Mouse (Mus musculus): ENCODE results near the gene Unc5b. TPM values are rescaled to one million over a fixed set of nuclear protein-coding genes. Genes with fewer than 3 reads are reported as not detected.

Unc5b gene
- total RNA-seq, 2 experiments from 2014 or later = 35.3 to 47.0 TPM

DNA sequence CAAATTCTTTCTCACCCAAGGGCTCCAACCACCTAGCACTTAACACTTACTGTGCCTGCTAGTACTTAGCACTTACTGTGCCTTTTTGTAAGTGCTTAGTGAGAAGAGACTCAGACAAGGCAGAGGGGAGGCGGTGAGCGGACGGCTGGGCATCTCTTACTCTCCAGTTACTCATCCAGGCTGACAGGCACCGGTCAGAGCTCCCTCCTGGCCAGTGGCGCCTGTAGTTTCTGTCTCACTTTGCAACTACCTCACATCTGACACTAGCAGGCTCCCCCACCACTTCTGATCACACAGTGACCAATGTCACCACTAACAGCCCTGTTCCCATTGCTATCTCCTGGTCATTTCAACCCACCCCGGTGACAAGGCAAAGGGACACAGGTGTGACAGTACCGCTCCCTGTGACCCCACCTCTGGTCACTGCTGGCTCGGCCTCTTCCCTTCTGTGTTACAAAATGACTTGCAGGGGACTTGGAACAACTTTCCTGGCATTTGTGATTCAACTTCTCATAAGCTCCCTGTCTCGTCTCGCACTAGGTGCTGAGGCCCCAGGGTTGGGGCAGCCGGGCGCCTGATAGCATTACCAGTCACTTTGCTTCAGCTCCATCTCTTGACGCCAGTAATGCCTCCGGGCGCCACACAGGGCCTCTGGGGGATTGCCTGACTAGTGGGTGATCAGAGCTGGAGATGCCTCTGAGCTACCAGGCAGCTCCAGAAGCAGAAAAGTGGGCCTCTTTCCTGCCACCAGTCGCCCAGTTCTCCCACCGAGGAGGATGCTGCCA is 8.5 kb downstream of the Unc5b start:
- DNase-seq = peak; percentile 2 to 10
- intact Hi-C loops (cut with DNase I) = no loop called here

DNA sequence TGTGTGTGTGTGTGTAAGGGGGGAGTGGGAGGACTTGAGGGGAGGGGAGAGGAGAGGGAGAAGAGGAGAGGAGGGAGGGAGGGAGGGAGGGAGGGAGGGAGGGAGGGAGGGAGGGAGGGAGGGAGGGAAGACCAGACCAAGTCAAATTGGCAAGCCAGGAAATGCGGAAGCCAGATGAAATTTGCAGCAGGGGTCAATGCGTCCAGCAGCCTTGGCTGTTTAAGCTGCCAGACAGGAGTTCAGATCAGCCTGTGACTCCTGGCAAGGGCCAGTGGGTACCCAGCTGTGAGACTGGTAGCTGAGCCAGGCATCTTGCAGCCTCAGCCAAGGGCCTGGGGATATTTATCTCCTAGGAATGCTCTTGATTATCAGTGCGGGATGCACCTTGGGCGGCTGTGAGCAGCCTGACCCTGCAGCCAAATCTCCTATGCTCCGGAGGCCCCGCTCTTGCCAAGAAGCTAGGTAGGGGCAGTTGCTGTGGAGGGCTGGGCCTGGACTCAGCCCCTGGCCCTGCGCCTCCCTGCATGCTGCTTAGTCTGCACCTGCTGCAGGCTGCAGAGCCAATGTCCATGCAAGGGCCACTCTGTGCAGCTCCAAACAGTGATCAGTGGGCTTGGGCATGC is 9.5 kb downstream of the Unc5b start:
- intact Hi-C loops (cut with DNase I) = no loop called here

DNA sequence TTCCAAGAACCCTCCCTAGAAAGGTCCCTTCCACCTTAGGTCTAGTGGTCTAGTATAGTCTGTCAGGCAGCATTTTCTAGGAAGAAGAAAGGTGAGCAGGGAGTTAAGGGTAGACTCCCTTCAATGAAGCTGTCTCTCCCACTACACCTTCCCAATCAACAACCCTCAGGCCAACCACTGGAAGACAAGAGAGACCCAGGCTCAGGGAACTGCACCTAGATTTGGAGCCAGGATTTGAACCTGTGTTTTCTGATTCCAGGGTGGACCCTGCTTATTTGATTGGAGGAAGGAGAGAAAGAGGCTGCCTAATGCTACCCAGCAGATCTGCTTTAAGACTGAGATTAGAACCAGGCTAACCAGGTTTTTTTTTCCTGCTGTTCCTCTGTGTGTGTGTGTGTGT is 10.1 kb downstream of the Unc5b start:
- intact Hi-C loops (cut with DNase I) = no loop called here
- peak; percentile 2 to 7 for DNase-seq

More for the DNA sequence above, 9.5 kb downstream of the Unc5b start:
- peak; percentile 23 to 39 for DNase-seq

DNA sequence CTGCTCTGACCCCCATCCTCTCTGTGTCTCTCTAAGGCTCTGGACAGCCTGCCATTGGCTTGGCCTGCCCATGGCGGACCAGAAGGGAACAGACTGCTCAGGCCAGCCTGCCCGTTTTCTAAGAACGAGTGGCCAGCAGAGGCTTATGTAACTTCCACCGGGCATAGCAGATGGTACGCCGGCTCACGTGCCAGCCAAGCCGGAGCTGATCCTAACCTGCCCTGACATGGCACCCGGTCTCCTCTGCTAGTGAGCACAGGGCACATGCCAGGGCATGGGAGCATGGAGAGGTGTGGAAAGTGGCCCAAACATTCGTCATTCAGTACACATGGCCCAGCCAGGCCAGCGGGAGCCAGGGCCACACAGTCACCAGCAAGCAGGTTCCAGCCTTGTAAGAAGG is 10.8 kb downstream of the Unc5b start:
- DNase-seq = peak in 1 of 2 experiments; percentile 23
- intact Hi-C loops (cut with DNase I) = no loop called here

DNA sequence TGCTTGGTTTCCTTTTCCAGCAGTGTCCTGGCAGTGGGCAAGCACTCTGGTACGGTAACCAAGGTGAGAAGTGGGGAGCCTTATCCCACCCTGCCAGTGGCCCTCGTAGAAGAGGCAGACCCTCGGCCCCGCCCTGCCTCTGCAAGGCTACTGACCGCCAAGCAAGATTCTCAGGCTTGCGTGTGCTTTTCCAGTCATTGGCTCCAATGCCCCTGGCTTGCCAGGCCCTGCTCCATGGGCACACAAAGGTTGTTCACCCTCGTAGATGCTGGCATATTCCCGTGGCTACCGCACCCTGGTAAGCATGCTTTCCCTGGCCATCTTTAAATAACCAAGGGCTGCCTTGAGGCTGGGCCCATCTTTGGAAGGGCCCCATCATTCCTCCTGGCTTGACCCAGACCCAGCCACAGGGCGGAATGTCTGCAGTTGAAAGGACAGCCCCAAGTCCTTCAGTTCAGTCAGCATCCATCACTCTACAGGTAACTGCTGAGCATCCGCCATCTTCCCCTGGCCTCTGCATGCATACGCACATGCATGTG is 11.7 kb downstream of the Unc5b start:
- intact Hi-C loops (cut with DNase I) = no loop called here

DNA sequence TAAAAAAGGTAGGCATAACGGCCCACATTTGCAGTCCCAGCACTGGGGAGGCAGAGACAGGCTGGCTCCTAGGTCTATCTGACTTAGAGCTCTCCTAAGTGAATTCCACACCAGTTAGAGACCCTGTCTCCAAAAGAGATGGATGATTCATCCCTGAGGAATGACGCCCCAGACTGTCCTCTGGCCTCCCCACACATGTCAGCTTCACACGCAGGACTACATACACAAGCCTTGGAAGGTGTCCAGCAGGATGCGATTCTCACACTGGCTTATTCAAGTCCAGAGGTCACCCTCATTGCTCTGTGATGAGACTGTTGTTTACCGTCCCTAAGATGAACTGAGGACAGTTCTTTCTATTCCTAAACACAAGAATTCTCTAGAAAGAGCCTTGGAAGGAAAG is 12.2 kb downstream of the Unc5b start:
- peak in 1 of 2 experiments; percentile 58 for DNase-seq
- intact Hi-C loops (cut with DNase I) = no loop called here

More for the DNA sequence above, 11.7 kb downstream of the Unc5b start:
- DNase-seq = no peak

DNA sequence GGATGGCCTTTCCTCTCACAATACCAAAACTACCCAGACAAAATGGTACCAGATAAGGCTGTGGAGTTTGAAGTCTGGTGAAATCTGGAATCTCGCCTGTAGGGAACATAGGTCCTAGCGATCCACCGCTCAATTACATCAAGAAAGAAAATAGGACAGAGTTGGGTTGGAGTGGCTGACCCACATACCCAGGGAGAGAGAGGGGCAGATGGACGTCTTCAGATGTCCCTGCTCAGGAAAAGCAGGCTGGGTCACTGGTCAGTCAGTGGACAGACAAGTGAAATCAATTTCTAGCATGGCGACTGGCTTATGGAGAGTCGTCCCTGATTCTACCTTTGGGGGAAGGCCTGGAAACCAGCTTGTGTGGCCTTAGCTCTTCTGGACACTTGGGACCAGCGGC is 12.7 kb downstream of the Unc5b start:
- no peak for DNase-seq
- intact Hi-C loops (cut with DNase I) = no loop called here

DNA sequence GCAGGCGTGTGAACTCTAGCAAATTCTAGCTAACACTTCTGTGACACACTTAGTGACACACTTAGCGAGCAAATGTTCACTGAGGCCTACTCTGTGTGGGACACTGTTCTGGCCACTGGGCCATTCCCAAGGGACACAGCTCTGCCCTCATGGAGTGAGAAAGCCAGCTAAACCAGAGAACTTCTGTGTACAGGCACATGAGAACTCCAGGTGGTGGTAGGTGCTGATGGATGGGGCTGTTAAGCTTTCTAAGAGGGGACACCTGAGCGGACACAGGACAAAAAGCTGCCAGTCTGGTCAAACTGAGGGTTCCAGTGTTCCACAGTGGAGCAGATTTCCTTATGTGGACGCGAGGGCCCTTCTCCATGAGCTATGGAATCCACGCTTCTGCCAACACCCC is 13.5 kb downstream of the Unc5b start:
- intact Hi-C loops (cut with DNase I) = no loop called here

DNA sequence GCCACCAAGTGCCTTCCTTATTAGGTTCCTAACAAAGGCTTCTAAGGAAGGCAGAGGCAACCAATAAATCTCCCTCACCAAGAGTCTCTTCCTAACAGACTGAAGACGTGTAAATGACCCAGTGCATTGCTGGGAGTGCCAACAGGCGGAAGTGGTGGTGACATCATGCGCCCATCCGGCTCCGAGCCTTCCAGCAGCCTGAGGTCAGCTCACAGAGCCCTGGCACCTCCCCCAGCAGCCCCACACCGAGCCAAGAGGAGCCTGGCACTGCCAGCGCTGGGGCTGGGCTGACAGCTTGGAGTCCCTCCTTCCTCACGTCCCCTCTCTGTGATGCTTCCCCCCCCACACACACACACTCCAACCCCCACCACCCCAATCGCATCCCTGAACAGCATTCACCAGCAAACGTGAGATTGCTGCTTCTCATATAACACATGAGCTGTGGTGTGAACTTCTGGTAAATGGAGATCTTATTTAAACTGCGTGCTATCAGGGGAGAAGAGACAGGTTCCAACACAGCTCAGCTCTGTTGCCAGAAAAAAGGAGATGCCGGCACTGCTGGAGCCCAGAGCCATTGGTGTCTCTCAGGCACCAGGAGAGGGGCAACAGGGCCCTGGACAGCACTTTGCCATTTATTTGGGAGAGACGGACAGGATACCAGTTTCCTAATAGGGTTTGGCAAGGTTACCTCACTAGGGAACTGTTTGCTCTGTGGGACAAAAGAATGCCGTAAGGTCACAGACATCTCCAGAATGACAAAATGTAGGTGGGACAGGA is 14.3 kb downstream of the Unc5b start:
- DNase-seq = peak; percentile 88
- intact Hi-C loops (cut with DNase I) = no loop called here

More for the DNA sequence above, 13.5 kb downstream of the Unc5b start:
- no peak for DNase-seq

DNA sequence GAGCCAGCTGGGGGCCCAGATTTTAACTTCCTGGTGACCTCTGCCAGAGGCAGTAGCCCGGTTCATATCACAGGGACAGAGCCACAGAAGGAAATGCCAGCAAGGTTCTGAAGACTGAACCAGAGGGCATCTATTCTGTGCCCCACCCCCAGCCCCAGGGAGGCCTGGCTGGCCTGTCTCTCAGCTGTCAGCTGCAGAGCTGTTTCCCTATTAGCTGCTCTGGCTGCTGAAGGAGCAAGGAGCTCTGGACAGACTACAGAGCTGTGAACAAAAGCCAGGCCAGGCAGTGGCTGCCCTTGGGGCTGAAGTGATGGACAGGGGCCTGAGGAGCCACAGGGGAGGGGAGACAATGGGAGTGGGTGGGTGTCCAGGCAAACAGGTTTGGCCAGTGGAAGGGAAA is 15.5 kb downstream of the Unc5b start:
- intact Hi-C loops (cut with DNase I) = no loop called here
- DNase-seq = no peak

DNA sequence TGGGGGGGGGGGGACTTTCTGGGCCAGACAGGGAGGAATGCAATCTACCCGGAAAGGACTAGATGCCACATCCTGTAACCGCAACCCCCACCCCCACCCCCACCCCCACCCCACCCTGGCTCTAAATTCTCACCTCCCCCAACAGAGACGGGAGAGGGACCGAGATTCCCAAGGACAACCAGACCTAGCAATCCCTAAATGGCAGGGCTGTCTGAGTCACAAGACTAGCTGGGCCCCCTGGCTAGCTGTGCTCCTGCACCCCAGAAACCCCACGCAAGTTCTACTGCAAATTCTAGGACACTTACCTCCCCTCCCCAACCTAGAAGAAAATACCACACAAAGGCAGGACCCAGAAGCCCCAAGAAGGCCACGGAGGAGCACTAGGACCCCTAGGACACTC is 16.3 kb downstream of the Unc5b start:
- no peak for DNase-seq
- intact Hi-C loops (cut with DNase I) = no loop called here

DNA sequence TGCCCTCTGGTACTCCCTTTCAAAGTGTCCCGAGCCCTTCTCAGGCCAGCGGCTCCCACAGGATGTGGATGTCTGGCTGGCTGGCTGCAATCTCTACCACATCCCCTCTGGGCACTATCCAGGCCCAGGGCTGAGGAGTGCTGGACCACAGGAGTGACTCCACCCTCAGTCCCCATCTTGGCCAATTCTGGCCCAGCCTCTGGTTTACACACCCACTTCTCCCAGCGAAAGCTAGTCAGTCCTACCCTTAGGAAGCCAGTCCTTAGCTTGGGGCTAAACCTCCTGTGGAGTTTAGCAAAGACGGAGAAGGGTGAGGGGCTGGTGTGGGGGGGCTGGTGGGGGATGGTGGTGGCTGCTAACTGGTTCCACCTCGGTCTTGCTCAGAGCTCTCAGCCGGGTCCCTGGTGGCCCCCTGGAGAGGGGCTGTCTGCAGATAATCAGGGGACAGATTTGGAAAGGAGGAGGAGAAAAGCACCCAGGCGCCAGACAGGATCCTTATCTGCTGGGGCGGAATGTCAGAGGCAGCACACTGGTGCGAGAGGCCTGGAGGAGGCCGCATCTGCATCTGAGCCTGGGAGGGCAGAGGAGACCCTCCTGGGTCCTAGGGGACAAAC is 16.8 kb downstream of the Unc5b start:
- intact Hi-C loops (cut with DNase I) = no loop called here
- DNase-seq = peak; percentile 67

DNA sequence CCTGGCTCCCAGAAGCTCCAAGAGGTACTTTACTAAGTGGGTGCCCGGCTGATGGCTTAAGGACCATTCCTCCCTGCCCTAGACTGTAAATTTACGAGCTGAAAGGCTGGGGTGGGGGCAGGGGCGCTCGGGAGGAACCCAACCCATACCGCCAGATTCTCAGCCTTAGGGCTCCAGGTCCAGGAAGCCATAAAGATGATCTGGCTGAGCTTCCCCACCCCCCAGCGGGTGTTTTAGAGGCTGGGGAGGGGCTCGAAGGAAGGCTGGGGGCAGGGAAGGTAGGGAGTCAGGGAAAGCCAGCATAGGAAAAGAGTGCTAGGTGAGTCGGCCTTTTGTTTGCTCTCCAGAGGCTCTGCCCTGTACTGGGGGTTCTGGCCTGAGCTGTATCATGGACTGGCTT is 17.8 kb downstream of the Unc5b start:
- intact Hi-C loops (cut with DNase I) = no loop called here
- no peak for DNase-seq

DNA sequence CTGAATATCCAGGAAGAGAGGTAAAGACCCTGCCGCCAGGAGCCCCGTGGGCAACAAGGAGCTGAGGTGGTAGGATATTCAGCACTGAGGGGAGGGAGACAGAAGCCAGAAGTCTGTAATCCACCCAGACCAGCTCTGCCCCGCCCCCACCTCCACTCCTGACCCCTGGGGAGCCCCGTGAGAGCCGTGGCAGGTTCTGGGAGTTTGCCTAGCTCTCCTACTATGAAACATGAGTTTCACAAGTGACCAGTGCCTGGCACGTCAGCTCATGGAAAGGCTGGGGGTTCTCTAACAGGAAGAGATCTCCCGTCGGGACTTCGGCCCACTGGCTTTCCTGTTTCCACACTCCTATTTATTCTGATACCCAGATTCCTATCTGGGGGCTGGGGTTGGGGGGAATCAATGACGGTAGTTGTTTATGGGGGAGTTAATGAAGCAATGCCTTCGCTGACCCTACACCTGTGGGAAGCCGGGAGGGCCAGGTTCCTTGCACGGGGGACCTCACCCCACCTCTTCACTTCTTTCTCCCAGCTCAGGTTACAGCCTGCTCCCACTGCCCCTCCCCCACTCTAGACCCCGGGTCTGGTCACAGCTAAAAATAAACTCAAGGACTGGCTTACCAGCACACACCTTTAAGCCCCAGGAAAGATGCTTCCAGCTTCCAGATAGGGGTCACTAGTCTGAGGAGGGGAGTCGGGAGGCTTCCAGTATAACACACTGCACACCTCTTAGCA is 19.4 kb downstream of the Unc5b start:
- no peak for DNase-seq
- intact Hi-C loops (cut with DNase I) = no loop called here

DNA sequence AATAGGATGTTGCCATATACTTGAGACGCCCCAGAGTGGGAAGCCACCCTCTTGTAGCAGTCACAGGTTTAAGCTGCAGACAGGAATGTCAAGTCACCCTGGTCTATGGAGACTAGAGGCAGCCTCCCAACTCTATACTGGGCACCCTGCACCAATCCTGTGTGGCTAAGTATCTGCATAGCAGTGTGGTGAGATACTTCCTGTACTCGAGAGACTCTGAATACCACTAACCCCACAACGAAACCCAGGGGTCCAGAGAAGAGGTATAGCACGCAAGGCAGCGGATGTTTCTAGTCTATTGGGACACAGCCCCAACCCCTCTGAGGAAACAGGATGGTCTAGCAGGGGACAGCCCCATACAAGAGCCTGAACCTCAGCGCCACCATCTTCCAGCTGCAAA is 22.9 kb downstream of the Unc5b start:
- no peak for DNase-seq
- intact Hi-C loops (cut with DNase I) = loop anchor here (2.0 kb wide), 1 partner anchor 22 kb away; the partner anchor contains the start of gene Unc5b

DNA sequence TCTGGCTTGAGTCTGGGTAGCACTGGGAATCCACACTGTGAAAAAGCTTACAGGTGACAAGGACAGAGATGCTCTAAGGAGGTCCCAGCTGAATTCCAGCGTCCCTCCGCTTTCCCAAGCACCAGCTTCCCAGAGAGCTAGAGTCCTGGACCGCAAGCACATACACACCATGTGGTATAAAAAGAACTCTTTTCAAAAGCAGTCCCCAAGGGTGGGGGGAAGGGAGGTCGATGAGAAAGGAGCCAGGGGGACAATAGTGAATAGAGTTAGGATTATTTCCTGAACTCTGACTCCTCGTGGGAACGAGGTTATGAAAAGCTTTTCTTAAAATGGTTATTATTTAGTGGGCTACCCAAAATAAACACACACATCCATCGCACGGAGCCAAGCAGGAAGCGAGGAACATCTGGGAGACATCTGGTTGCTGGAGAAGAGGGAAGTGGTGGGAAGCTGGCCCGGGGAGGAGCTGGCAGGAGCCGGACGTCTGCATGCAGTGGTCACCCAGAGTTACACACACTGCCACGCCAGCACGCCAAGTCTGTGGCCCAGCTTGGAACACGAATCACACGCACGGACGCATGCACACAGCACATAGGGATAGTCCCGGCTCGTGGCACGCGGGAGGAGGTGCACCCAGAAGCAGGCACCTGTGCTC is 23.7 kb downstream of the Unc5b start:
- peak; percentile 87 to 88 for DNase-seq
- intact Hi-C loops (cut with DNase I) = loop anchor here (2.0 kb wide), 1 partner anchor 23 kb away; the partner anchor contains the start of gene Unc5b

DNA sequence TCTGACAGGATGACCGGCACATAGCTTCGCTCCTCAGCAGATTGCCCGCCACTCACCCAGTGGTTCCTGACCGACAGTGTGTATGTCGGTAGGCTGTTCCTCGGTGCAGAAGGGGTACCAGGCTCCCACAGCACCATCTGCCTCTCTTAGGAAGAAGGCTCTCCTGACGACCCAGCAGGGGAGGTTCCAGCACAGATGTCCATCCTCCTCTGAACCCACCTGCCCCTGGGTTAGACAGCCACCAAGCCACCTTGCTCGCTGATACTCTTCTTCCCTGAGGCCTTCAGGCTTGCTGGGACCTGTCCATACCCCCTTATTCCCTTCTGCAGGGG is 25.2 kb downstream of the Unc5b start:
- DNase-seq = no peak
- intact Hi-C loops (cut with DNase I) = no loop called here

DNA sequence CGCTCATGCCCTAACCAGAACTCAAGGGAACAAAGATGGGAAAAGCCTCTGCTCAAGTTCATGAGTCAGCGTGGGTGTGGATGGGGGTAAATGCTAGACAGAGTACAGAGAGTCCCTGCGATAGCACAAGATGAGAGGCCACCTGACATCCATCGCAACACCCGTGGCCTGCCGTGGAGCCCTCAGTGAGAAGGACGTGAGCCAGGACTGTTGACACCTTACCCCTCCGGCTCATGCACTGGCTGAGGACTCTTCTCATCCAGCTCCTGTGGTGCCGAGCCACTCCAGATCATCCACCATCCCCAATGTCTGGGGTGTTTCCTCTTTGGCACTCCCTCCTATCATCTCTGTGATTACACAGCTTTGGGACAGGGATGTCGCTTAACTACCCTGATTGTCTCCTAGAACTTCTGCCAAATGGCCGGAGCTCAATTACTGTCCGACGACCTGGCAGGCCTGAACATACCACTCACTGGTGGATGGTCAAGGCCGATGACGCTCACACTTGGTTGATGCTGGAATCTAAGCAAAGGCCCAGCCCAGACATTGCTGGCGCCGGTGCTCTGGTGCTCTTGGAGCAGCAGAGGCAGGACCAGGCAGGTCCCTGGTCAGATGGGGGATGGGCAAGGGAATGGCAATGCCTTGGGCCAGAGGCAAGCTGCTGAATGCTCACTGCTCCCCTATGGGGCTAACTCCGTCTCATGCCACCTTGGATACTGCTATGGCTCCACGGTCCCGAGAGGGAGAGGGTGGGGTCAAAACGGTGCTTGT is 25.8 kb downstream of the Unc5b start:
- intact Hi-C loops (cut with DNase I) = no loop called here
- DNase-seq = no peak

DNA sequence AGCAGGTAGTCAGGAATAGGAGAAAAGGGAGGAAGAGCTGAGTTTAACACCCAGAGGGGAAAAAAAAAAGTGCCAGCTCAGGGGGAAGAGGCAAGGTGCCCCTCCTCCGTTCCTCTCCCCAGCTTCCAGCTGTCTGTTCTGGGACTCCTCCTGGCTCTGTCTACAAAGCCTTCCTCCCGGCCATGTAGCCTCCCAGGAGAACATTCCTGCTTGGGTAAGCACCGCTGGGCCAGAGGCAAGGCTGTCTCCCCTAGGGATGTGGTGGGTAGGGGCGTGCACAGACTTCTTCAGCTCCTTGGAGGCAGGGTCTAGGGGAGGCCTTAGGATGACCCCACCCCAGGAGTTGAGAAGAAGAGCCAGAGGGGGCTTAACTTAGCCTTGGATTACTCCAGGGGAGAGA is 26.5 kb downstream of the Unc5b start:
- no peak for DNase-seq
- intact Hi-C loops (cut with DNase I) = no loop called here
